Mouse (Mus musculus): ENCODE data around the gene Gm4303.
"Not testable (repeated sequence)": the region's sequence is repeated elsewhere in the genome, so short reads cannot be mapped to it uniquely, and the experiment has no call there.

Gene Gm4303

DNA sequence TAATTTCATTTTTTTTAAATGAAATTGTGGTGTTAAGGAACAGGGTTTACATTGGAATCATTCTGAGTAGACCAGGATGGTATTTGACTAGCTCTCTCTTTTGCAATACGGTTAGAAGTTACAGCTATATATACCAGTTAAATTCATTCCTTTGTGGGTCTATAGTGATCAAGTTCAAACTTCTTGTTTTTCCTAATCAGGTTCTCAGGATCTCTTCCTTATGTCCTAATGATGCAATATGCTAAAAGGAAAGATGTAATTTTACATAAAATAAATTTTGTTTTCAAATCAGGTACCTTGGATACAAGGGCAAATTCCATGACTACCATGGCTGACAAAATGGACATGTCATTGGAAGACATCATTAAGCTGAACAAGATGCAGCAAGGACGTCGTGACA, at the start of gene Gm4303:
Gm4303 (plus strand) TSS at position 301 of the 400 bp plus-strand sequence.
- not testable (repeated sequence) for DNase-seq (ENCODE audit: low spot score)

GRCm38 (mm10) chr10:100296105-100296504, 49.7 kb upstream of the Gm4303 start:
- no peak for DNase-seq (ENCODE audit: low spot score)

DNA sequence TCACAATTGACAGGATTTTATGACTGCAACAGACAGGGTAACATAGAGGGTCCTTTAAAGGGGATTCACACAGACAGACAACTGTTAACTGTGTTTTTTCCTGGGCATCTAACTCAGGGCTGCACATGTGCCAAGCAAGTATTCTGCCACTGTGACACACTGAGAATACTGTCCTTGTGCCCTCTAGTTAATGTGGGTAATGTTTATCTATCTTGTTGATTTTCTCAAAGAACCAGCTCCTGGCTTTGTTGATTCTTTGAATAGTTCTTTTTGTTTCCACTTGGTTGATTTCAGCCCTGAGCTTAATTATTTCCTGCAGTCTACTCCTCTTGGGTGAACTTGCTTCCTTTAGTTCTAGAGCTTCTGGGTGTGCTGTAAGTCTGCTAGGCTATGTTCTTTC, 45.7 kb upstream of the Gm4303 start:
- DNase-seq (ENCODE audit: low spot score), result not testable (repeated sequence)

DNA sequence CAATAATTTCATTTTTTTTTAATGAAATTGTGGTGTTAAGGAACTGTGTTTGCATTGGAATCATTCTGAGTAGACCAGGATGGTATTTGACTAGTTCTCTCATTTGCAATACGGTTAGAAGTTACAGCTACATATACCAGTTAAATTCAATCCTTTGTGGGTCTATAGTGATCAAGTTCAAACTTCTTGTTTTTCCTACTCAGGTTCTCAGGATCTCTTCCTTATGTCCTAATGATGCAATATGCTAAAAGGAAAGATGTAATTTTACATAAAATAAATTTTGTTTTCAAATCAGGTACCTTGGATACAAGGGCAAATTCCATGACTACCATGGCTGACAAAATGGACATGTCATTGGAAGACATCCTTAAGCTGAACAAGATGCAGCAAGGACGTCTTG, 10.4 kb upstream of the Gm4303 start, which contains the start of gene Gm4301:
Gm4301 (plus strand) TSS at position 301 of the 400 bp plus-strand sequence.
- DNase-seq (ENCODE audit: low spot score), result not testable (repeated sequence)

- DNase-seq (ENCODE audit: low spot score), result not testable (repeated sequence)
Observed at GRCm38 (mm10) chr10:100340536-100340935, 5.2 kb upstream of the Gm4303 start, which contains the start of gene Gm4302. TSS of gene Gm4302 (plus strand) at chr10:100340836.

DNA sequence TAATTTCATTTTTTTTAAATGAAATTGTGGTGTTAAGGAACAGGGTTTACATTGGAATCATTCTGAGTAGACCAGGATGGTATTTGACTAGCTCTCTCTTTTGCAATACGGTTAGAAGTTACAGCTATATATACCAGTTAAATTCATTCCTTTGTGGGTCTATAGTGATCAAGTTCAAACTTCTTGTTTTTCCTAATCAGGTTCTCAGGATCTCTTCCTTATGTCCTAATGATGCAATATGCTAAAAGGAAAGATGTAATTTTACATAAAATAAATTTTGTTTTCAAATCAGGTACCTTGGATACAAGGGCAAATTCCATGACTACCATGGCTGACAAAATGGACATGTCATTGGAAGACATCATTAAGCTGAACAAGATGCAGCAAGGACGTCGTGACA, 5.0 kb downstream of the Gm4303 start, which contains the start of gene Gm4305:
Gm4305 (plus strand) TSS at position 301 of the 400 bp plus-strand sequence.
- not testable (repeated sequence) for DNase-seq (ENCODE audit: low spot score)

- DNase-seq (ENCODE audit: low spot score), result not testable (repeated sequence)
Observed at GRCm38 (mm10) chr10:100356841-100357240, 11.1 kb downstream of the Gm4303 start.

GRCm38 (mm10) chr10:100361038-100361437, 15.3 kb downstream of the Gm4303 start, which contains the start of gene Gm4307:
TSS of gene Gm4307 (plus strand) at chr10:100361338.
- DNase-seq (ENCODE audit: low spot score), result not testable (repeated sequence)

GRCm38 (mm10) chr10:100382460-100382859, 36.7 kb downstream of the Gm4303 start, which contains the start of gene Gm4312:
TSS of gene Gm4312 (minus strand) at chr10:100382560.
- not testable (repeated sequence) for DNase-seq (ENCODE audit: low spot score)

Data from c-Kit-positive CD71-positive TER-119-positive erythroid progenitor cells, embryonic 14.5 days (primary cell).